Mouse (Mus musculus) ovary, adult 10 weeks (tissue): Measurements from ENCODE around the gene Ythdc1. TPM values are rescaled to one million over a fixed set of nuclear protein-coding genes. Genes with fewer than 3 reads are reported as not detected.

Experiments used
- polyA plus RNA-seq: library from polyadenylated mRNA; stranded (reverse); fragments of 350-450 nt; fragmentation: Illumina TruSeq; extraction: RNeasy Lipid Tissue Mini Kit (QIAGEN cat#74804); gene quantifications from one replicate; pipeline ENCODE4 v1.2.3, GENCODE M21; 2014

Ythdc1 gene
- polyA plus RNA-seq = 259 TPM

GRCm38 (mm10) chr5:86803962-86804940 is at the start of gene Ythdc1:
Ythdc1 (plus strand) TSS chr5:86804221.

Other genes starting within 250 kb of the Ythdc1 start
- gene Tmprss11f, start 171.8 kb upstream of the Ythdc1 start, polyA plus RNA-seq = not detected
- gene Tmprss11b, start 127.9 kb upstream of the Ythdc1 start, polyA plus RNA-seq = not detected
- gene Tmprss11e, start 58.4 kb upstream of the Ythdc1 start, polyA plus RNA-seq = not detected
- 0.20 TPM for gene Ugt2b34, start 102.7 kb downstream of the Ythdc1 start, polyA plus RNA-seq
- gene Ugt2b1, start 122.3 kb downstream of the Ythdc1 start, polyA plus RNA-seq = not detected
- 0.20 TPM for gene Ugt2b35, start 196.6 kb downstream of the Ythdc1 start, polyA plus RNA-seq